Mouse (Mus musculus) hematopoietic stem cell, adult 5-6 weeks (primary cell): ENCODE data around the gene Avl9. TPM values are rescaled to one million over a fixed set of nuclear protein-coding genes. Genes with fewer than 3 reads are reported as not detected.

ENCODE experiments used
- ATAC-seq, 2 experiments: fragments of 125-278 bp in 1 of 2; replicated peaks in 1 of 2; 2 replicates each; pipeline ENCODE4 v1.8.0; 2016 to 2017; ENCODE audit warnings: inconsistent platforms in 2 of 2, mild to moderate bottlenecking in 2 of 2, moderate number of reproducible peaks in 2 of 2, low read depth in 1 of 2, moderate TSS enrichment in 1 of 2; ENCODE audit not compliant: low FRiP score in 2 of 2, poor library complexity in 2 of 2, severe bottlenecking in 2 of 2, insufficient read depth in 1 of 2, low TSS enrichment in 1 of 2
- total RNA-seq: library from RNA; stranded (forward); fragments of 172-1452, 232-1000 nt; gene quantifications from 2 replicates; pipeline ENCODE4 v1.2.3, GENCODE M21; 2017

The Avl9 gene
- total RNA-seq, 1 experiment from 2014 or later, result 58.6 TPM

DNA sequence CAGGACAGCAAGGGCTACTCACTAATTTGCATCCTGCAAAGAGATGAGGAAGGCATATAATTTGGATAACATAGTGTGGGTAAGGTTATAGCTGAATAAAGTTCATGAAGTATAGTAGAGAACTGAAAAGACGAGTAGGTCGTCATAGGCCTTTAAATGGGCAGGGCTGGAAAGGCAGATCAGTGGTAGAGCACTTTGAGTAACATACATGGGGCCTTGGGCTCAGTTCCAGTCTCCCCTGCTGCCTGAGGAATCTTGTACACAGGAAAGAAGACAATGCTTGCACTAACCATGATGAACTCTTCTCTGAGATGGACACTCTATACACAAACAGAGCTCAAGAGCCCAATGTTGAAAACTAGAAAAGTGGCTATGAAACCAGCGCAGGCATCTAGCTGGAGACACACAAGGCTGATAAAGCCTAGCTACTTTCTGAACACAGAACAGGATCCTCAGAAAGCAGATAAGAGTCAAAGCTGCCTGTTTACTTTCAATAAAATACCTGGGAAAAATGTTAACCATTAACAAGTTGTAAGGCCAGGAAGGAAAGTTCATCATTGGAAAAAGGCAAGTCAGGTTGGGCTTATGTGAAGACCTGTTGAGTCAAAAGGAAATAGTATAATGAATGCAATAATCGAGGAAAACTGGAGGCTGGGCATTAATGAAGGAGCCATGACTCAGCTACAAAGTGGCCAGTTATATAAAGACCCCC, 69.0 kb downstream of the Avl9 start:
- no peak for ATAC-seq

DNA sequence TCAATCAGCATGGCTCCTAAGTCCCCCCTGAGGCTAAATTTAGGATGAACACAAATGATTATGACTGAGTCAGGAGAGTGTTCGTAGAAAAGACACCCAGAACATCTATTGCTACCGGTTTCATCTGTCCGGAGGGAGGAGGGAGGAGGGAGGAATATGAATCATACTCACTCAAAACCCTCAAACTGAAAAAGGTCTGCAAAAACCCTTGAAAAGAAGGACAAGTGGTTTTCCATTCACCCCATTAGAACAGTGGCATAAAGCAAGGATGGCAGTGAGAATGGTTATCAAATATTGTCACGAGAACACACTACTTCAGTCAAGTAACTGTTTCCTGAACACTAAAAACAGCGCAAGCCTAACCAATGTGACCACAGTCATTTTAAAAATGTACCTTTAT, 70.4 kb downstream of the Avl9 start:
- no peak for ATAC-seq

DNA sequence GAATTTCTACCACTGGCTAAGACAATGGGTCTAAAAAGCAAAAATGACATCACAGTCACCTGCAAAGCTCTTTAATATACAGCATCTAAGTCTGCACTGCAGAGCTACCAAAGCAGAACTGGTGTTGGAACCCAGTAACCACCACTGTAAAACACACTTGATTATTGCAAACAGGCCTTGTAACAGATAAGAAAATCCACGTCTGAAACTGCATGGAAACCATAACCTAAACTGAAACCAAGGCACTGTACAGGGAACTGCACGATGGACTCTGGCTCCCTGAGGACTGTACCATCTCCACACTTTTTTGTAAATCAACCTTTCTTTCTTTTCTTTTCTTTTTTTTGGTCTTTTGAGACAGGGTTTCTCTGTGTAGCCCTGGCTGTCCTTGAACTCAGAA, 73.0 kb downstream of the Avl9 start:
- peak; percentile 30 to 31; a peak in 1 of 4 replicates for ATAC-seq

DNA sequence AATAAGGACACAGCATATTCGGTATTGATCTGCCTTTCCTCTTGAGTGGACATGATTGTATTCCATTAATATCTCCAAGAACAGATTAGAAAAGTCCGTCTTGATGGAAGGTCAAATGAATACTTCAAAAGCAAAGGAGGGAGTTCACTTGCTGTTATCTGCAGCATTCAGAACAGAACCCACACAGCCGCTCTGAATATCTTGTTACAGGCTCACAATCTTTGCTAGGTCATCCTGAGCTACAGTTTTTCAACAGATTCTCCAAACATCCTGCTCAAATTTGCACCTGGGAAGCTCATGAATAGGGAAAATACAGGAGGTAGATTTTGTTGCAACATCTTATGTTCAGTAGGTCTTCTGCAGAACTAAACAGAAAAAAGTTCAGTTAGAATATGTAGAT, 74.6 kb downstream of the Avl9 start:
- ATAC-seq, result no peak

DNA sequence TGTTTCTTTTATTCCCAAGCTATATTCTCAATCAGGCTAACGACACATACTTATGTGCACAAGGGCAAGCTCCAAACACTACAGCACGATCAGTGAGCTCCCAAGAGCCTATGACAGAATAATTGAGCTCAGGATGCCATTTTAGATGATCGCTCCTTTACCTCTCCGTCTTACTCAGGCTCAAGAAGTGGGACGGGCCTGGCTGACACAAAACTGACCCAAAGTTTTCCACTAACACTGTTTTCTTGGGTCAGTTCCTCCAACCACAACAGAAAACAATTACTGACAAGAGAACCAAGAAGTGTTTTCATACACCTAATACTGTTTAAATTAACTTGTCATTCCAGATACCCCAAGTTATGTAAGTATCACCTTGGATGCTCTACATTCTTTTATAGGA, 80.1 kb downstream of the Avl9 start:
- no peak for ATAC-seq

DNA sequence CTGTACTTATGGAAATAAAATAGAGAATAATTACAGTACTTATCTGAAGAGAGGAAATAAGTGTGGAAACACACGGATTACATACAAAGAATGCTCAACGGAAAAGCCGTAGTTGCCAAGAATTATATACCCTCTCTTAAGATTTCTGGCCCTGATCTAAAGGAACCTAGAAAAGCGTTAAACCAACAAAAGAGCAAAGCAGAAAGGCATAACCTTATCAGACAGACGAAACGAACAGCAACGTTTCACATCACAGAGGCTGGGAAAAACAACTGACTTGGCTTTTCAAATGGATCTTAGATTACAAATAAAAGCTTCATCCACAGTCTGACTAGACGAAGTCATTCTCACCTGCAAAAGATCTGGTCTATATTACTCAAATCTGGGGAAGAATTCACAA, 81.5 kb downstream of the Avl9 start:
- no peak for ATAC-seq

DNA sequence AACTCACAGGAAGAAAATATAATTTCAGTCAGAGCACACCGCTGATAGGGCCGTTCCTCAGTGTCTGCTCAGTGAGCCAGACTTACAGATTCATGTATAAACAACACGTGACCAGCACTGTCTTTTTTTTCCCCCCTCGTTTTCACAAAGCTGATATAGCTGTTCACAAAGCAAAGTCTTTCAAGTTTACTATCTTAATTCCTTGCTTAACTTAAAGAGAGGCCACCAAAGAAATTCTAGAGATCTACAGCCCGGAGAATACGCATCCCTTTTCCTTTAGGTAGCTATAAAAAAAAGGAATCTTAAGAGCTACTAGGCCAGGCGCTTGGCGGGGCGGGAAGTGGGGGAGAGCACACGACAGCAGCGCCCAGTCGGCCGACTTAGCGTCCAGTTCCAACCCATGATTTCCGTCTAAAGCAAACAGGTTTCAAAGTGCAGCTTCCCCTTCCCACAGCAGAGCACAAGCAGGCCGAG, 82.0 kb downstream of the Avl9 start:
- peak; percentile 23 to 50; a peak in 3 of 4 replicates for ATAC-seq

DNA sequence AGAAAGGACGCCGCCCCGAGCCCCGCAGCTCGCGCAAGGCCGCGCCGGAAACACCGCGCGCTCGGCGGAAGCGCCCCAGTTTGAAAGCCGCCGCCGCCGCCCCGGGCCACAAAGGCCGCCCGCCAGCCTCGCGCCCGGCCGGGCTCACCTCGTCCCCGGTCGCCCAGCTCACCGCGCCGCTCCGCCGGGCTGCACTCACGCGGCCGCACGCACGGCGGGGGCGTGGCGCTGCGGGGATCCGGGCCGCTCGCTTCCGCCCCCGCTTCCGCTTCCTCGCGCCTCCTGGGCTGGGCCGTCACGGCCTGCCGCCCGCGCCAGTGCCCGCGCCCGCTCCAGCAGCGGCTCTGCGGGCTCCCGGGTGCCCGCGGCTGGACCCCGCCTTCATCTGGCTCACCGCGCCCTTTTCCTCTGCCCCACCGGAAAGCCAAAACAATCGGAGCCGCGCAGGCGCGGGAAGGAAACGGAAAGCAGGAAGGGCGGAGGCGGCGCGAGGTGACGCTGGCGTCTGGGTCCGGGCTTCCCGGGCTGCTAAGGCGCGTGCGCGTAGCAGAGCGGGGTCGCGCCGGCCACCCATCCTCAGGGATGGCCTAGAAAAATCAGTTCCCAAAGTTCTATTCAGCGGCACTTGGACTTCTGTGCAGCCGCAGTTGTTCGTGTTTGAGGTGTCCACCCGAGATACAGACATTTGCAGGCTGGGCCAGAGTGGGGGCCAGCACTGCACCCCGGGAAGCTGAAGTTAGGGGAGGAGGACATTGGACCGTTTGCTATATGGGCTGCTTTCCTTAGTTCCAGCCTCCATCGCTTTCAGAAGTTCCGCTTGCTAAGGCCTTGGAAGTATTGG, 82.8 kb downstream of the Avl9 start, which contains the start of gene Kbtbd2:
Gene Kbtbd2 (minus strand): TSS at position 503 of the 841 bp plus-strand sequence.
- peak; percentile 74 to 89 for ATAC-seq

DNA sequence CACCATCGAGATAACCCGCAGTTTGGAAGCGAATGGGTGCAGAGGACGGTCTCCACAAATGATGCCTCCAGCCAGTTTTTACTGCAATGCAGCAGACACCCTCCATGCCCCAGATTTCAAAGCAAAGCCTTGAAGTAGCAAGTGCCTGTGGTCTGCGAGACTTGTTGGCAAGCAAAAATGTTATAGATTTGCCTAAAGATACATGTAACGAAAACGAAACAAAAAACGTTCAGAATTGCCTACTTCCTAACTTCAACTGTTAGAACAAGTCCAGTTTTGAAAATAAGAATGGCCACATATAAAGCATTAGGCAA, 83.4 kb downstream of the Avl9 start:
- ATAC-seq, result peak in 1 of 2 experiments; percentile 2; a peak in 1 of 4 replicates

DNA sequence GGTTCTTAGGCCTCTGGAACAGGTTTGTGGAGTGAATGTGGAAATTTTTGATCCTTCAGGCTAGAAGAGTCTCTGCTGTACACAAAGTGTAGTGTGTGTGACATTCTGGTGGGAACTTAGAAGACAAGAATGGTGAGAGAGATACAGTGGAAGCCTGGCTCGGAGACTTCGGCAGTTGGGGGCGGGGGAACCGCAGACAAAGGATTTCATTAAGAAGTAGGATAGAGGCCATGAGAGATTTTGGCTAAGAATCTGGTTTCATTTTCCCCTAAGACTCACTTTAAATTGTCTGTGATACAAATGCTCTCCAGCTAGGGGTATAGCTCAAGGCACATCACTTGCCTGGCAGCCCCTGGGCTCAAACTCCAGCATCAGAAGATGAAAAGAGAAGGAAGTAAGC, 90.3 kb downstream of the Avl9 start:
- no peak for ATAC-seq

DNA sequence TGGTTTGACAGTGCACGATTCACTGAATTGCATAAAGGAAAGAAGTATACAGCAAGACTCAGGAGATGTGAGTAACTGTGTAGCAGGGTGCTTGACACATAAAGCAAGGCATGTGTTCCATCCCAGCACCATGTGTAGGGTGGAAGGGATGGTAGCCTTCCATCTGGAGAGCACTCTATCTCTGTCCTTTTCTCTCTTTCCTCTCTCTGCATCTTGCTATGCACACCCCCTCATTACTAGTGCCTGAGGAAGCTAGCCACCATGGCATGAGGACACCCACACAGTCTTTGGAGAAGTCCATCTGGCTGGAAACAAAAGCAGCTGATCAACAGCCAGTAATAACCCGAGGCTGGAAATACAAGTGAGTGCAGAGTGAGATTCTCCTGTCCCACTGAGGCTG, 91.5 kb downstream of the Avl9 start:
- no peak for ATAC-seq

DNA sequence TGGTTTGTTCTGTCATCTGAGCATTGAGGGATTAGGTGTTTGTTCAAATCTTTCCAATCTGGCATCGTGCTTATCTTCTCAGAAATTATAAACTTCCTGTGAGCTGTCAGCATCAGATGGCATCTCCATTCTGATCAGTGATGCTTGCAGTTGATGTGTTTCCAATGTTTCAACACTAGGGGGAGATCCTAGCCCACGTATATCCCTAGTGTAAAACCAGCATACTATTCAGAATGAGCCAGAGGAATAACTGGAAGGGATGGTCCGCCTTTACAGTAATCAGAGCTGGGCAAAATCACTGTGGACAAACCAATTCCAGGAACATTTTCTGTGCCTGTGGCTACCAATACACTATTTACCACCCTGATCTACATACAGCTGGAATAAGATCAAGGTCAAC, 94.0 kb downstream of the Avl9 start:
- peak; percentile 86 to 94 for ATAC-seq

Other genes starting within 250 kb of the Avl9 start
- gene Pde1c, start 145.8 kb upstream of the Avl9 start, total RNA-seq, result 1.4 and 2.9 TPM in 2 replicates
- 128 and 144 TPM in 2 replicates for gene Lsm5, start 10.2 kb upstream of the Avl9 start, total RNA-seq
- gene Kbtbd2, start 82.9 kb downstream of the Avl9 start, total RNA-seq, result 55.6 and 87.1 TPM in 2 replicates
- 24.0 and 28.7 TPM in 2 replicates for gene Fkbp9, start 117.2 kb downstream of the Avl9 start, total RNA-seq
- gene Nt5c3, start 209.0 kb downstream of the Avl9 start, total RNA-seq, result 91.3 and 103 TPM in 2 replicates
- gene Vmn1r4, start 209.1 kb downstream of the Avl9 start, total RNA-seq, result 1.1 and 1.4 TPM in 2 replicates